Mouse (Mus musculus) monocyte, adult 2 months (primary cell): ENCODE results near the gene Tspan10.
"Not testable (repeated sequence)": the region's sequence is repeated elsewhere in the genome, so short reads cannot be mapped to it uniquely, and the experiment has no call there.

Experiments used
- DNase-seq, 2 experiments: peaks; one replicate each; pipeline ENCODE4 v3.0.0; 2022; ENCODE audit warnings: low spot score in 2 of 2, low read depth in 1 of 2

The Tspan10 gene

DNA sequence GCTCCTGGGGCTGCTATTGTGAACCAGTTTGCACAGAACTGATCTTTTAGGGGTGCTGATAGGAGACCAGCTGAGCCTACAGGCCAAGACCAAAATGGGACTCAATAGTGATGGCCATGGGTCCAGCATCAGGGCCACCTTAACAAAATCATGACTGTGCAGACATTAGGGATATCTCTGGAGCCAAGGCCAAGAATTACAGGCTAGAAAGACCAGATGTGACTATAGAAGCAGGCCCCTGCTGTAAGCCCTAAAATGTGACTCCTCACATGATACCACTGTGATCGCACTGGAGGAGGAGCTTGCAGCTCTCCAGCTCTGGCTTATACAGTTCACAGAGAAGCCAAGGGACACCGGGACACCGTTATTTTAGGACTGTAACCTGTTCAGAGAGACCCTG, at the start of gene Tspan10:
Gene Tspan10 (plus strand): TSS at position 301 of the 400 bp plus-strand sequence.
- no peak for DNase-seq

DNA sequence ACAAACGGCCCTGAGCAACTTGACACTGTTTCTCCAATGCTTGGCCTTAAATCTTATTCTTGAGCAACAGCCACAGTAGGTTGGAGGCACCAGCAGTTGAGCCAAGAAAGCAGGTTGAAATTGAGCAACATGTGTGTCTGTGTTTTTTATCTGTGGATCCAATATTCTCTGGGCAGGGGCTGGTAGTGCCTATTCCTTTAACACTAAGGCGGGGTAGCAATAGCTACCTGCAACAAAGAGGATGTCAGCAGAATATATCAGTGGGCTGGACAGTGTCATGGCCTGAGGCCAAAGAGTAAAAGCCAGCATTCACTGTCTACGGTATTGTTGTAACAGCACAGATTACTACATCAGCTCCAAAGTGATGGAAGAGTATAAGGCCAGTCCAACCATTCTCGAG, 46.8 kb upstream of the Tspan10 start:
- DNase-seq, result no peak

DNA sequence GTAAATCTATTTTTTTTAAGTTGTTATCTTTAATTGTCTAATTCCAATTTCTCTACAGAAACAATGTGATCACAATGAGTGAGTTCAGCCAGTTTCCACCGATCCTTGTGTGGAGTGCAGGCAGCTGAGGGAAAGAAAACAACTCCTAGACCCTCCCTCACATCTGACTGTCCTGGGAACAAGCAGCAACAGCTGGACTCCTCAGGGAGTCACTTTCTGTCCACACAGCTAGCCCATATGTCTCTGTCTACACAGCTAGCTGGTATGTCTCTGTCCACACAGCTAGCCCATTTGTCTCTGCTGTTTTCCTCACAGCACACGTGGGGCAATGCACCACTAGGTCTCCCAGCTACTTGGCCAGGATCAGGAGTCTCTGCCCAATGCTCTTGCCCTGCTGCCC, 44.8 kb upstream of the Tspan10 start:
- no peak for DNase-seq

DNA sequence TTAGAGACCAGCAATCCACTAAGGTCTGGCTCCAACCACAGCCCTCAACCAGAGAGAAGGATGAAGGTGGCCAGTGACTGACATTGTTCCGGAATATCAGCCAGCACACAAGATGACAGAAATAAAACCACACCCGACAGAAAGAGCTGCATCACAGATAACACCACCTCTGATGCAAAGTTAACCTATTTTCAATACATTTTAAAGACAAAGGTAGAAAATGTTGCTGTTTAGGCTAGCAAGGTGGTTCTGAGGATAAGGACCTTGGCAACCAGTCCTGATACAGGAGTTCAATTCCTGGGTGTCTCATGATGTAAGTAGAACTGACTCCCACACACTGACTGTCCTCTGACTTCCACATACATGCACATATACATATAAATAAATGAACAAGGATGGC, 43.1 kb upstream of the Tspan10 start:
- DNase-seq, result no peak

DNA sequence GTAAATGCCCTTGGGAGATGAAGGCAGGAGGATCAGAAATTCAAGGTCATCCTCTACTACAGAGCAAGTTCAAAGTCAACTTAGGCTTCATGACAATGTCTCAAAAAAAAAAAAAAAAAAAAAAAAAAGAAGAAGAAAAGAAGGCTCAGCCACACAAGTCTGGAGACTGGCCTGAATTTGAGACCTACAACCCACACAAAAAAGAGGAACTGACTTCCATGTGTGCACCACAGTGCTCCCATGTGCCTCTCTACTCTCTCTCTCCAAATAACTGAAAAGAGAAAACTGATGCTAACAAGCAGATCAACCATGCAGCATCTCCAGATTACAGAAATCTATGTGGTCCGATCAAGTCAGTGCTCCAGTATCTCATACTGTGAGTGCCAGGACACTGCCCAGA, 37.6 kb upstream of the Tspan10 start:
- no peak for DNase-seq

DNA sequence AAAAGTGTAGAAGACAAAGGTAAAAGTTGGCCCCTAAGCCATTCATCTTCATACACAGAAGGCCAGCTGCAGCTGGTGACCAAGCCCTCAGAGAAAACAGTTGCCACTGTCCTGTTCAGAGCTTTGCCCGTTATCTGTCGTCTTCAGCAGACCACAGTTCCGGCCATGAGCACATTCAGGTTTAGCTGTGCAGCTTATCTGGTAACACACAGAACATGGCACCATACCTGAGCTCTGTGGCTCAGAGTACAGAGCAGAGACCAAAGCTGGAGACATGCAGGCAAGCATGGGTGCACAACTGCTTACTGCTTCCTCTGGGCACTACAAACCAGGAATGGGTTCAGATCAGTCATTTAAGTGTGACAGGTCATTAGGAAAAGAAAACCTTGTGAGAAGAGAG, 36.6 kb upstream of the Tspan10 start:
- no peak for DNase-seq

DNA sequence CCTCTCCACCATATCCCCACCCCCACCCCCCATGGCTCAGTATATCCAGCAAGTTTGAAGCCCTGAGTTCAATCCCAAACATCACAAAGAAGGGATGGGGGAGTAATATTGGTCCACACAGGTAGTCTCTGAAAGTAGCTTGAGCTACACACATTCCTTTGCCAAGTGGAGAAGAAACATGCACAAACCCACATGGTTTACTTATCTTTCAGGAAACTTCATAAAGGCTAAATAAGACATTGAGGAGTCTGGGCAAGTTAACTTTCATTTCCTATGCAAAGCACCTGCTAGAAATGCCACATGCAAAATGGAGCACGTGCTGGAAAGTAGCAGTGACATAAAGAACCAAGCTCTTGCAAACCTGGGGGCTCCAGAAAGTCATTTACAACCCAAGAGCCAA, 36.0 kb upstream of the Tspan10 start:
- DNase-seq, result no peak

DNA sequence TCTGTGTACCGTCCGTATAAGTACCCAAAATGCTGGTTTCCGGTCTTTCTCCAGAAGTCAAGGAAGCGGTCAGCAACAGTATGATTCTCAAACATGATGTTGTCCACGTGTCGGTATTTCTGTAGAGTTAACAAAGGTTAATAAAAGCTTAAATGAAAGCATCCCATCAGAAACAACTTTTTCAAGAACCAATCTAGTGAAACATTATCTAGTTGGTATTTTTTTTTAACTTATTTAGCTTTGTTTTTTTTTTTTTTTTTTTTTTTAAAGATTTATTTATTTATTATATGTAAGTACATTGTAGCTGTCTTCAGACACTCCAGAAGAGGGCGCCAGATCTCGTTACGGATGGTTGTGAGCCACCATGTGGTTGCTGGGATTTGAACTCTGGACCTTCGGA, 28.8 kb upstream of the Tspan10 start:
- DNase-seq, result not testable (repeated sequence)

DNA sequence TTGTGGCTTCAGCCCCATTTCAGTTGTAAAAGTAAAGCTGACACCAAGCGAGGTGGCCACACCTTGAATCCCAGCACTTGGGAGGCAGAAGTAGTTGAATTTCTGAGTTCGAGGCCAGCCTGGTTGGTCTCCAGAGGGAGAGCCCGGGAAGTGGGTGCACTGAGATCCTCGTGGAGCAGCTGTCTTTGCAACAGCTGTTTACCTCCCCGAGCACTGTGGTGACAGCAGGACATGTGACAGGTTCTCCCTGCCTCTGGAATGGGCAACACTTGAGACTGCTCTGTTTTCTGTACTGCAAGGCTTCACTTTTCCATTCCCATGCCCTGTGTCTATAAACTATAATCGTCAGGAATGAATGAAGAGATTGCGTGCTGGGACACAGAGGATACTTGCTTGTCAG, 24.6 kb upstream of the Tspan10 start:
- no peak for DNase-seq

DNA sequence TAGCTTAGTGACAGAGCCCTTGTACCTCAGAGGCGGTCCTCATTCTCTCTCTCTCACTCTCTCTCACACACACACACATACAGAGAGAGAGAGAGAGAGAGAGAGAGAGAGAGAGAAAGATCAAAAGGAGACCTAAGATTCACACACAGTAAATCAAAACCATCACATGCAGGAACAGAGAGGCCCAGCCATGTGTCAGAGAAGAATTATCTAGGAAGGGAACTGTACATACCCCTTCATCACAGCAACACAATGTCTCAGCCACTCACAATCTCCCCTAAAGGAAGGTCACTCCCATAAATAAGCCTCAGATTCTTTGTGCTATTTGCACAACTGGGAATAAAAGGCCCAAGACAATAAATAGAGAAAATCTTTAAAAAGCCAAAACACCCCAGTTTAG, 23.9 kb upstream of the Tspan10 start:
- no peak for DNase-seq

DNA sequence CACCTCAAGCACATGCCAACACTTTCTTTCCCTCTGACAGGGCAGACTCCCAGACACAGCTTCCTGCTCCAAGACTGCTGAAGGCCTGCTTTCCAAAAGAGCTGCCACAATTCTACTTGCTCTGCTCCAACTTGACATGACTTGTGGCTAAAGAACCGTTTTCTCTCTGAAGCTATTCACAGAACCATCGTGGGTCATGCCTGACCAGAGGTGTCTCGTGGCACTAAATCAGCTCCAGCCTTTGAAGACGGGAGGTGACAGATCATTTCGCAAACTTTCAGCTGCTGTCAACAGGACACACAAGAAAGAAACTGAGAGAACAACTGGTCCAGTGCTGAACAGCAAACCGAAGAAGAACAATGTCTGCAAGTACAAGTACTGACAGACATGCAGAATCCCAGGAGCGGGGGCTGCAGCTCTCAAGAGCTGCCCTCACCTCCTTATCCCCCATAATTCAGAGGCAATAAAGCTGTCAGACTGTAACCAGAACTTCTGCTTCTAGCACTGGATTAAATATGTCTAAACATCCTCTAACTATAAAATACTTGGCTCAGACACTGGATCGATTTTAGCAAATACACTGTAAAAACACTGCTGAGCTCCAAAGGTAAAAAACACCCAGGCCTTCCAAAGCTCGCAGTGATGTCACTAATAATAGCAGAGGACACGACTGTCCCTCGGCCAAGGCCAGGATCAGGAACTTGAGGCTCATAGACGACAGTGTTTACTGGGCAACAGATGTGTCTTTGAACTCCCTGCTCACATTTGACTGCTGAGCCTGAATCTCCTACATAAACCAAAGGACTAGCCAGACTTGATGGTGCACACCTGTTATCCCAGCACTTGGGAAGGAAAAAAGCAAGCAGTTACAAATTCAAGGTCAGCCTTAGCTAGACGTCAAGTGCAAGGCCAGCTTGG, 19.5 kb upstream of the Tspan10 start:
- no peak for DNase-seq

DNA sequence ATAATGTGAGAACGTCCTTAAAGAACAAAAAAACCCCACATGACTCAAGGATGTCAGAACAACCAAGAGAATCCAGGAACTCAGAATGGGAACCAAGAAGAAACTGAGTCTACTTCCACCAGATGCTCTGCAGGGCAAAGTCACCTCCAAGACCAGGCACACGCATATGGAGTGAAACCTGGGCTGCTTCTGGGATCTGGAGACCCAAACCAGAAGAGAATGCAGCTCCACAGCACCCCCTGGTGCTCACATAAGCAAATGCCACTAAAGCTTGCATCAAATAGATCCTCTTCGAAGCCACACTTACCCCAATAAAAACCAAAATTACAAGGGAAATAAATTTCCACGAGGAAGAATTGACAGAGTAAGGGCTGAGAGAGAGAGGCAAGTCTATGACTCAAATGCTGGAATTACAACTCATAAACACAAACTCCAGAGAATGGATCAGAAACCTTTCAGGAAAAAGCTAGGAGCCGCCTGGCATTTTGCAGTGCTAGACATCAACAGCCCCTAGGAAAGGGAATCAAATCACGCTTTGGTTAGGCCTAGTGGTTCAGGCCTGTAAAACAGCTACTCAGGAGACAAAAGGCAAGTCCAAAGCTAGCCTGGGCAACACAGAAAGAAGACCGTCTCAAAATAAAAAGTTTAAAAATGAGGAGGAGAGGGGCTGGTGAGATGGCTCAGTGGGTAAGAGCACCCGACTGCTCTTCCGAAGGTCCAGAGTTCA, 18.7 kb upstream of the Tspan10 start:
- no peak for DNase-seq

DNA sequence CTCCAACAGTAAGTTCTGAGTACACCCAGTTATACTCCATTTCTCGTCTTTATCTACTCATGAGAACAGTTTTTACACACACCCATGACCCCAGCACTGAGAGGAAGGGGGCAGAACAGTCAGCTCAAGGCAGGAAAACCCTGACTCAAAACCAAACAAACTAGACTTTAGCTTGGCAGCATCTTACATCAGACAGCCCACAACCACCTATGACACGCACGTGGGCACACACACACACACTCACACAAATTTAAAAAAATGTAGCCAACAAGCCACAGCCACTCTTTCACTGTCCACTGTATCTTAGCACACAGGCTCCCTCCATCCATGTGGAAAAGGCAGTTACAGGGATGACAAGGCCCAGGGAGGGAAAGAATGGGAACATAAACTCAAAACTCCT, 15.7 kb upstream of the Tspan10 start:
- DNase-seq, result no peak

DNA sequence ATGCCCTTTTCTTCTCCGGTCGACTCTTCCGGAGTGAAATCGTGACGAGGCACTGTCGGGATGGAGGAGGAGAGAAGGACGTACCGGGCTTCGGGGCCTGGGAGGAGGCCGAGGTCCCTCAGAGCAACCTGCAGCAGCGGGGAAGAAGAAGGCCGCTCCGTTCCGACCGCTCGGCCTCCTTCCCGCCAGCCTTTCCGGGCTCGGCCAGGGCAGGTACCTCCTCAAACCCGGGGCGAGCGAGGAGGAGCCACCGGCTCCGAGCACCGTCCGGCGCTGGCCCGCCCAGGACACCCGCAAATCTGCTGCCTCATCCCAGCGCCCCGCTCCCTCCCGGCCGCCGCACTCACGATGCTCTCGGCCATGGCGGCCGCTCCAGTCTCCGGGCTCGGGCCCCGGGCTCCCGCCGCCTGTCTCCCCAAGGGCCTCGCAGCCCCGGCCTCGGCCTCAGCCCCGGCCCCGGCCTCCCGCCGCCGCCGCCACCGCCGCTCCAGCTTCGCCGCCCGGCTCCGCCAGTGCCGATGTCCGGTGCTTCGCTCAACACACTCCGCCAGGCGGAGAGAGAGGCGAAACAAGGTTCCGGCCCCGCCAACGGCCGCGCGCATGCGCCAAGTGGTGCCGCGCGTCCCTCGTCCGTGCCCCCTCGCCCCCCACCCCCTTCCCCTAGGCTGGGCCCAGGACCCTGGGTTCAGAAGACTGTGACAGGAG, 5.1 kb upstream of the Tspan10 start, which contains the start of gene Nploc4:
Gene Nploc4 (minus strand): TSS at position 557 of the 705 bp plus-strand sequence.
- DNase-seq, result peak; percentile 60 to 79

DNA sequence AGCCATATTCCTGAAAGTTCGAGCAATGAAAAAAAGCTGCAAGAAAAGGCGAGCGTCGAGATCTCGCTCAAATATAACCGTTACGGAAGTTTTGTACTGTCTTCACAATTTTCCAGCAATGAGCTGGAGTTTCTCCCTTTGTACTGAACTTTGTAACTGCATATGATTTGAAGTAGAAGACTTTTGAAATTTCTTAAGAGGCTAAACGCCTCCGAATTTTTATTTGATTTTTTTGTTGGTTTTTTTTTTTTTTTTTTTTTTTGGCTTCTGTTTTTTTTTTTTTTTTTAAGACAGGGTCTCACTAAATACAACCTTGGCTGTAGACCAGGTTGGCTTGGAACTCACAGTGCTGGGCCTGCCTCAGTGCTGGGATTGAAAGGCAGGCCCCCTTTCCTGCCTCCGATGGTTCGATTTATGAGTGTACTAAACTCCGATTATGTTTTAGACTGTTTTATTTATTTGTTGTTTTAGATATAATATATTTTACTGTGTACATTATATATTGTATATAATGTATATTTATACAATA, 4.5 kb upstream of the Tspan10 start:
- DNase-seq, result no peak

DNA sequence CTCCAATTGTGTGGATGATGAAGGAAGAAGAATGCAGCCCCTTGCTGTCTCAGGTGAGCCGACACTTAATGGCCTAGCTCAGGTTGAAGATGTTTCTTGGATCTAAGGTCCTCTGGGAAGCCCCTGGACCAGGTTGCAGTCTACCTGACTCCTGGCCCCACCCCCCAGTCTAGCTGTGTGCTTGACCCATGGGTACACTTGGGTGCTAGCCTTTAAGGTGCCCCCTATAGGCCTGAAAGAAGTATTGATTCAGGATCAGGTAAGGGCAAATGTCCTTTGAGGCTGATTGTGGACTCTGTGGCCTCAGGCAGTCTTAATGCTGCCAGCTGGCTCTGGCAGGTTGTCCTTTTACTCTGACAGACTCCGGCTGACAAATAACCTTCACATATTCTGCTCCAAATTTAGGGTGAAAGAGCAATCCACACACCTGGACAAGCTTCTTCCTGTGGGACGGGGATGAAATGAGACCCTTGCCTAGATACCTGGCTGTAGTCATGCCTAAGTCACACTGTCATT, 379 bp downstream of the Tspan10 start:
- no peak for DNase-seq

DNA sequence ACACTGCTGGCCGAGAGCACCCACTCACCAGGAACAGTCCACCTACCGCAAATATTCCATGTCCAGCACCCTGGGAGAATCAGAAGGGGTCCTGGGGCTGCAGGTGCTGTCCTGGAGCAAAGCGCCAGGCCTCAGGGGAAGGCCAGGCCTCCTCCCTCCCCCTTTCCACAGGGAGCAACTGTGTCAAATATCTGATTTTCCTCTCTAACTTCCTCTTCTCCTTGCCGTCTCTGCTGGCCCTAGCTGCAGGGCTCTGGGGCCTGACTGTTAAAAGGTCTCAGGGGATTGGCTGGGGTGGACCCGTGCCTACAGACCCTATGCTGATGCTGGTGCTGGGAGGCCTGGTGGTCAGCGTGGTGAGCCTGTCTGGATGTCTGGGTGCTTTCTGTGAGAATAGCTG, 1.7 kb downstream of the Tspan10 start:
- DNase-seq, result no peak

DNA sequence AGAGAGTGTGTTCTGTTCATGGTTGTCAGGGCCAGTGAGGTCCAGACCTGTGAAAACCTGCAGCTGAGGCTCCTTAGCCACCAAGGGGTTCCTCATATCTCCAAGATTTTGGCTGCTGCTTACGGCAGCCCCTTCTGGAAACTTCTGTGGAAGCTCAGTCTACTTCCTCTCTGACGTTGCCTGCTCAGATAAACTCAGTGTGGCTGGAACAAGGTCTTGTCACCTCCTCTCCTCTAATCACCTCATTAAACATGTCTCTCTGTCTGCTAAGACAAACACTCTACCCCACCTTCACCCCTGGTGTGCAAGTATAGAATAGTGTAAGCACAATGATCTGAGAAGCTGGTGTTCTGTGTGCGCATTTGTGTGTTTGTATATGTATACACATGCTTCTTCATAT, 3.0 kb downstream of the Tspan10 start:
- no peak for DNase-seq

DNA sequence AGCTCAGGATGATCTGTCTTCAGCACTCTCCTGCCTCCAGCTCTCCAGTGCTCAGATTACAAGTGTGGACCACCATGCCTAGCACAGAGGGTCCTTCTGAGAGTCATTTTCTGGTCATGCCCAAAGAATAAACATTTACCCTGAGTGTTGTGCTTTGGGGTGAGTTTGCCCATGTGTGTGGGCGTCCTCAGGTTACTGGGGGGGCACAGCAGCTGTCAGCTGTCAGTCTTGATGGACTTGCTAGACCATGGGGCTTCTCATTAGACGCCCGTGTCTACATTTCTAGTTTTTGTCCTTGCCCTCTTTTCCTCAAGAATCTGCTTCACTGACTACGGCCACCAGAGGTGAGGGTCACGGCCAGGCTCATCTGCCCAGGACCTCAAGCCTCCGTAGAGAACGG, 4.7 kb downstream of the Tspan10 start:
- DNase-seq, result no peak

DNA sequence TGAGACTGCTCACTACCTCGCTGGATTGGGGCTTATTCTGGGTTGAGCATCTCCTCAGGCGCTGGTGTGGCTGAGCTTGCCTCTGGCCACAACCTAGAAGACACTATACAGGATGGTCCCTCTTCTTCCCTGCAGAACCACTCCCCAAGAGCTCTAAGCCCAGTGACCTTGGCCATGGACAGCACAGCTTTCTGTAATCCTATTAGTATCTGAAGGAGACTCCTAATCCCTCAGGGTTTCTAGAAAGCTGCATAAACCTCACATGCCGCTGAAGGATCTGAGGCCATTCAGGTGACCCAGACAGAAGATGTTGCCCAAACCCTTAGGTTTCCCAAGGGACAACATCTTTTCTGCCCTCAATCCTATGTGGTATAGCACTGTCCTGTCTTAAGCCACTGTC, 9.8 kb downstream of the Tspan10 start:
- no peak for DNase-seq

DNA sequence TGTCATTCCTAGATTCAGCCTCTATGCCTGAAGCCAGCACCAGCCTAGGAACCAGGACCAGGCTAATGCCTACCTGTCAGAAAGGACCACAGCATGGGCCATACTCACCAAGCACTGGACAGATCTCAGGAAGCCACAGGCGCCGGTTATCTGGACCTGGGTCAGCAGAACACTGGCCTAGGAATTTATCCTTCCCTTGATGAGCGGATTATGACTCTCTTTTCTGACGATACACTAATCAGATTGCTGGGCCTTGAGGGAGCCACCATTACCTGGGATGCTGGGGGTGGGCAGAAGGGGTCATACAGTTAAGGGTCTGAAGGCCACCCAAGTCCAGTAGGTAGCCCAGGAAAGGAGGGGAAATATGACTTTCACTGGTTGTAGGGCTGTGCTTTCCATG, 10.9 kb downstream of the Tspan10 start, which contains the start of gene Pde6g:
Gene Pde6g (minus strand): TSS at position 195 of the 400 bp plus-strand sequence.
- DNase-seq, result no peak
